Mouse (Mus musculus) ES-E14 (cell line): Measurements from ENCODE around the gene Gm13762.

Experiments used
- CHD2 ChIP-seq: IDR thresholded peaks from 2 replicates; pipeline ENCODE4 v1.6.1; 2014; ENCODE audit warnings: mild to moderate bottlenecking, low read depth, low read length, inconsistent platforms
- ZC3H11A ChIP-seq: IDR thresholded peaks from 2 replicates; pipeline ENCODE4 v1.6.1; 2012; ENCODE audit warnings: low read depth, mild to moderate bottlenecking, inconsistent platforms, low read length, borderline replicate concordance

GRCm38 (mm10) chr2:88992553-88992952, 12.5 kb upstream of the Gm13762 start, which contains the start of gene Olfr1214:
- TF ChIP-seq CHD2 (no peak), ZC3H11A (no peak)
